Mouse (Mus musculus) frontal cortex, postnatal 36 days (tissue): ENCODE results near the gene Ap3s2.

Experiments used
- DNase-seq, 2 experiments: peaks; one replicate each; pipeline ENCODE4 v3.0.0; 2022; ENCODE audit warnings: low spot score in 2 of 2

Ap3s2 gene

DNA sequence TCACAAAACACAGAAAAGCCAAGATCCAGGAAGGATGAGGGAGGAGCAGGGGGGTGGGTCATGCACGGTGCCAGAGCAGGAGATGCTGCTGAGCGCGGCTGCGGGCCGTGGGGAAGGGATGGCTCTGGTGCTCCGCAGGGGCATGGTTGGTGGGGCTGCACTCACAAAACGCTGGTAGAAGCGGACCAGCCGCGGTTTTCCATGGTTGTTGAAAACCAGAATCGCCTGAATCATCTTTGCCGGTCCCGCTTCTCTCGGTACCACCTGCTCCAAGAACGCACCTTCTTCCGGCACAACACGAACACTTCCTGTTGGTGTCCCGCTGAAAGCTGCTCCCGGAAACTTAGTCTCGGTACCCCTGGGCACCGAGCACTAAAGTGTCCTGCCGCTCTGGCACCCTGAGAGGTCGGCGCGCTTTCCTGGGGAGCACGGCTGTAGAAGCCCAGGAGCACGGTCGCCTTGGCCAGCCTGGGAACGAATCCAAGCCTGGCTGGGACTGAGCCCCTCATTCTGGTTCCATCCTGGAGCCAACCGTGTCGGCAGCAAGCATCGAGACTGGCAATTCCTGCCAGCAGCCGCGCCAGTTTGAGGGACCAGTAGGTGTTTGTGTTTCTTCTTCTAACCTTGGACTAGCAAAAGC lies at the start of gene Ap3s2:
Gene Ap3s2, minus strand, starts transcription at position 306 of the 640 bp plus-strand sequence.
- peak; percentile 92 to 94 for DNase-seq

GRCm38 (mm10) chr7:79968326-79968725 lies 47.9 kb upstream of the Ap3s2 start:
- no peak for DNase-seq

DNA sequence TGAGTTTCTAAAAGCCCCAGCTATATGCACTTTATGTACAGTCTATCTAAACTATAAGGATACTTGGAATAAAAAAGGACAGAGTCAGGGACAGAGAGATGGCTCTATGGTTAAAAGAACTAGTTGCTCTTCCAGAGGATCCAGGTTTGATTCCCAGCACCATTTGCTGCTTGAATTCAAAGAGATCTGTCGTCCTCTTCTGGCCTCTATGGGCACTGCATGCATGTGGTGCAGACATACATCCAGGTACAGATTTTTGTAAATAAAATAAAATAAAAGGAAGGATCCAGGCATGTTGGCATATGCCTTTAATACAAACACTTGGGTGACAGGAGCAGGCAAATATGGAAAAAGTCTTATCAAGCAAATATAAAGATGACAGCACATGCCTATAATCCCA lies 41.2 kb upstream of the Ap3s2 start:
- no peak for DNase-seq

DNA sequence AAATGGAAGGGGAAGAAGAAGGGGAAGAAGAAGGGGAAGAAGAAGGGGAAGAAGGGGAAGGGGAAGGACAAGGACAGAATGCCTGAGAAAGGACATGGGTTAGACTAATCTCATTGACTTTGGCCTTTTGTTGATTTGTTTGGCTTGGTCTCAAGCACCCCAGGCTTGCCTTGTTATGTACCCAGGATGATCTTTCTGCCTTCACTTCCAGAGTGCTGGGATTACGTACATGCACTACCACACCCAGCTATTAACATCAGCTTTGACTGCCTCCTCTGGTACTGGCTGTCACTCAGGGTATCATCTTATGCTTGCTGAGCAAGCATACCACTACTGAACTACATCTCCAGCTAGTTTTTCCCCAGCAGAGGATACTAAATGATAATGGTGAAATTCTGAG lies 35.7 kb upstream of the Ap3s2 start:
- no peak for DNase-seq

DNA sequence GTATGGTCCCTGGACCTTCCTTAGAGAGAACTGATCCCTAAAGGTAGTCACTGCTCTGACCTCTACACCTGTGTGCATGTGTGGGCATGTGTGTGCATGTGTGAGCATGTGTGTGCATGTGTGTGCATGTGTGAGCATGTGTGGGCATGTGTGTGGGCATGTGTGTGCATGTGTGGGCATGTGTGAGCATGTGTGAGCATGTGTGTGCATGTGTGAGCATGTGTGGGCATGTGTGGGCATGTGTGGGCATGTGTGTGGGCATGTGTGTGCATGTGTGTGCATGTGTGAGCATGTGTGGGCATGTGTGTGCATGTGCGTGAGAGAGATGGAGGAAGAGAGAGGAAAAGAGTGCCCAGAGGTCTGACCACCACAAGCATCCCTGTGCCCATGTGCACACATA lies 34.4 kb upstream of the Ap3s2 start:
- no peak for DNase-seq

- DNase-seq = no peak
Measured at GRCm38 (mm10) chr7:79951038-79951437, 30.6 kb upstream of the Ap3s2 start.

- DNase-seq = no peak
Measured at GRCm38 (mm10) chr7:79950236-79950635, 29.8 kb upstream of the Ap3s2 start.

GRCm38 (mm10) chr7:79935511-79936205 lies 15.2 kb upstream of the Ap3s2 start:
- DNase-seq = no peak

- peak; percentile 39 to 51 for DNase-seq
Measured at GRCm38 (mm10) chr7:79934862-79935510, 14.5 kb upstream of the Ap3s2 start, which contains the start of gene Arpin. Gene Arpin (minus strand): TSS chr7:79935359.

DNA sequence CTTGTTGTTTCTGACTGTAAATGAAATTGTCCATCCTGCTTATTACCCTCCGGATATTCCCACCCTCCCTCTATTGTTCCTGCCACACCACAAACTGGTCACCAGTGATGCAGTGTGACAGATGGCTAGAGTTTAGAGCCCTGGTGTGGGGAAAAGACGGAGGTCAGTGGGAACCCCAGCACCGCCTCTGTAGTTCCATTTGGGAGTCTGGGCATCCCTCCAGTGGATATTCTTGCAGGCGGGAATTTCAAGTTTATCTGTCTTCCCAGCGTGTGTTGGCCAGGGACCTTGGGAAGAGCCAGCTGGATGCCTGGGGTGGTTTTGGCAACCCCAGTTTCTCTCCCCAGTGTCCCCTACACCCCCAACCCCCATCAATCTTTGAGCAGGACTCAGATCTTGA lies 14.0 kb upstream of the Ap3s2 start:
- DNase-seq = no peak

DNA sequence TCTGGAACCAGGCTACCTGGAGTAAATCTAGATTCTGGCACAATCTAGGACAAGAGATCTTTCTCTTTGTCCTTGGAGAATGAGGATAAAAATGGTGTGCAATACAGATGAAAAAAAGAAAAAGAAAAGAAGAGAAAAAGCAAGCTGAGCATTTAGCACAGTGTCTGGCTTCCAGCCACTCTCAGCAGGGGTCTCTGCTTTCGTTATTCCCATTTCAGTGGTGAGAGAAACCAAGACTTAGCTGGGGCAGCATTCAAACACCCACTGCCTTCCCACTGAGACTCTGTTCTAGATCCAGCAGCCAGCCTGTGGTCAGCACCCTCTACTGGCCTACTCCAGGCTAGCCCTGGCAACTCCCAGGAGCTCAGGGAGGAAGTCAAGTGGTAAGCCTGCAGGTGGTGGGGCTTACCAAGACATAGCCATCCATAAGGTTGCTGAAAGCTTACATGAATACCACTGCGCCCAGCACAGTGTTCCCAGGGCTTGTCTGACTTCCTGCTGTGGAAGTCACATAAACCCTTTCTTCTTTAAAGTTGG lies 8.1 kb upstream of the Ap3s2 start:
- no peak for DNase-seq

DNA sequence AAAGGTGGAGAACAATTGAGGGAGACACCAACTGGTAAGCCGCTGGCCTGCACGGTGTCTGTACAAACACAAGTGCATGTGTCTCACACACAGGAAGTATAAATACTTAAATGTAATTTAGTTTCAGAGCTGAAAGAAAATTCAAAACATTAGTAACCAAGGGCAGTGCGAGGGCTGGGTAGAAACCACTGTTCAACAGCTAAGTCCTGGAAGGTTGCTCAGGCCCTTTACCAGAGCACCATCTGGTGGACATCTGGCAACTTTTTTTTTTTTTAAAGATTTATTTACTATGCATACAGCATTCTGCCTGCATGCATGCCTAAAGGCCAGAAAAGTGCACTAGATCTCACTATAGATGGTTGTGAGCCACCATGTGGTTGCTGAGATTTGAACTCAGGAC lies 5.9 kb downstream of the Ap3s2 start:
- peak in 1 of 2 experiments; percentile 18 for DNase-seq

- DNase-seq = no peak
Measured at GRCm38 (mm10) chr7:79907356-79907755, 13.1 kb downstream of the Ap3s2 start.

DNA sequence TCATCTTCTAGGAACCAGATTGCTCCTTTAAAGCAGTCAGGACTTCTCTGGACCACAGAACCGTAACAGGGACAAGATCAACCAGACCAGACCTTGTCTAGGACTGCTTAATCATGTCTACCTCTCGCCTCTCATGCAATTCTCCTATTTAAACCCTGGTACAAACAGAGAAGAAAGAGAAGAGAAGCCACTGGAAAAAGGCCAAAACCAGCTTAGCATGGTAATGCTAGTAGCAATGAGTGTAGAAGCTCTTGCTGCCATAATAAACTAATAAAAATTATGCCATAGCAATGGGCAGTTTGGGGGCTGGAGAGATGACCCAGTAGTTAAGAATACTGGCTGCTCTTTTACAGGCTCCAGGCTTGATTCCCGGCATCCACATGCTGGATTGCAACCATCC lies 13.5 kb downstream of the Ap3s2 start:
- no peak for DNase-seq

- no peak for DNase-seq
Measured at GRCm38 (mm10) chr7:79905193-79905592, 15.3 kb downstream of the Ap3s2 start.

DNA sequence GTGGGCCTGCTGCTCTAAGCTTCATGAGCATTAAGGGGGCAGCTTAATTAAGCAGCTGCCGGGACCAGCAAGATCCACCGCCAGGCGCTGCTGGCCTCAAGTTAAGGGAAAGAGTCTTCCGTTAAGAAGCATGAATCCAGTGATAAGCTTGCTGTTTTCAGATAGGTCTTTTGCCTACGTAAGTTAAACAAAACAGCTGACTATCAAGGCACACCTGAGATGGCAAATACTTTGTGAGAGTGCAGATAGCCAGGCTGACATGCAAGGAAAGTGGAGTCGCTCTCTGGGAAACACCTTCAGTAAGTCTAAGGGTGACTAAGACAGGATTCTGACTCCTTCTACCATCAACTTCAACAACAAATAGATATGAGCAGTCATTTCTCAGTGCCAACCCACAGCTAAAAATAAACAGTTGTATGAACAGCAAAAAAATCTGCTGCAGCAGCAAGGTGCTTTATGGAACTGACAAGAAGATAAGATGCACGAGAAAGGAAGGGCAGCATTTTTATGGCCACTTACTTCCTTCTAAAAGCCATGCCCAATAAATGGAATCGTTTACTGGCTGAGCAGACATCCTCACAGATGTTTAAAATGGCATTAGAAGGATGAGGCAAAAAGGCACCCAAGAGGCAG lies 17.2 kb downstream of the Ap3s2 start:
- no peak for DNase-seq

DNA sequence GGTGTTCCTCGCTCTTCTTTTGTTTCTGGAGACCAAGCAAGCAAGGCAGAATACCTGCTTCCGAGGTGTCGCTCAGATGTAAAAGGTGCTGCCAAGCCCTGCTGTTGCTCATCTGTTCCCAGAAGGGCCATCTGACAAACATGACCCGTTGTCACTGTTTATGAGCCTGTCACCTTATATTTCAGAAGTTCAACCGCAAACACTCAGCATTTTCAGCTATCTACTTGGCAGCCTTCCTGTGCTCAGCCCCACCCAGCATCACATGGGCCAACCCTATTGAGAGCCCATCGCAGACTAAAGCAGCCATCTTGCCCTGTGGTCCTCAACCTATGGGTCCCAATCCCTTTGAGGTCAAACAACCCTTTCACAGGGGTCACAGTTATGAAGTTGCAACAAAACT lies 19.7 kb downstream of the Ap3s2 start:
- DNase-seq = no peak

- DNase-seq = no peak
Measured at GRCm38 (mm10) chr7:79895225-79895624, 25.2 kb downstream of the Ap3s2 start.

DNA sequence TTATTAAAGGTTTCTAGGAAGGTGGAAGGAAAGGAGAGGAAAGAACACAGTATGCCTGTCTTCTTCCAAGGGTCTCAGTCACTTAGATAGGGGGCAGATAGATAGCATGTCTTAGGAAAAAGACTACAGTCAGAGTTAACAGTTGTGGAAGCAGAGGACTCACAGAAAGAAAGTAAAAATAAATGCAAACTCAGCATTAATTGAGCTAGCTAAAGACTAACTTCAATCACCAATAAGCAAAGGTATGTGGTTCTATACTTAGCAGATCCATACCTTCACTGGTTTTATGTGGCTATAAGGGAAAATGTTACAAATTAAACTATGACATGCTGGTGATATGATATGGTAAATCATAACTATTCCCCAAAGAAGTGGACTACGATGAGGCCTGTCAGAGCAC lies 25.7 kb downstream of the Ap3s2 start:
- no peak for DNase-seq

DNA sequence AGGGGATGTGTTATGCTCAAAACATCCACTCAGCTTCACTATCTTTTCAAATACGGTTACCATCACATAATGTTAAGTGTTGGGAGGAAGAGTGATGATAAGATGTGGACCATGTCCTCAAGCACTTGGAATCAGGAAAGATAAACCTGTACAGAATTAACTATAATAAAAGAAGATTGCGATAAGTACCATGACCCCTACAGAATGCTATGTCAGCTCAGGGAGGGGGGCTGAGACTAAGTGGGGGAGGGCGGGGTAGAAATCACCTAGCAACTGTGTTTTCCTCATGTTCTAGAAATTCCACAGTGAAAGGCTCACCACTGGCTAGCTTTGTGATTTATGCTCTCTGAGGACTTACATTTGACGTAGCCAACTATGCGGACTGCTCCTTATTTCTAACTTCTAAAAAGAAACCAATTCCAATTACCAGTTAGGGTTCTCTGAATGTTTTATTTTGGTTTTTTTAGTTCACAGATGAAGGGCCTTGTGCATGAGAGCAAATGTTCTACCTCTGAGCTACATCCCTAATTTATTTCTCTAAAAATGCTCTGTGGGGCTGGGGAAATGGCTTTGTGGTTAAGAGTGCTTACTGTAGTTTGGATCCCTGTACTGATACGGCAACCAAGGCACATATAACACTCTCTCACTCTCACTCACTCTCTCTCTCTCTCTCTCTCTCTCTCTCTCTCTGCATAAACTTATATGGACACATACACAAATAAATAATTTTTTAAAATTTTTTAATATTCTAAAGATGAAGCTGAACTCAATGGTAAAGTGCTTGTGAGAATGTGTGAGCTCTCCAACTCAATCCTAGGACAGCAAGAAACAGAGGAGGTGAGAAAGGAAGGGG lies 27.6 kb downstream of the Ap3s2 start:
- DNase-seq = no peak
